Mouse (Mus musculus): ENCODE measurements at regions not wholly inside any gene's neighbourhood (a gene's known extent, or its start where the extent isn't known, plus 50 kb on each side); places are given as distances from the start of the nearest gene placed in this dataset.

DNA sequence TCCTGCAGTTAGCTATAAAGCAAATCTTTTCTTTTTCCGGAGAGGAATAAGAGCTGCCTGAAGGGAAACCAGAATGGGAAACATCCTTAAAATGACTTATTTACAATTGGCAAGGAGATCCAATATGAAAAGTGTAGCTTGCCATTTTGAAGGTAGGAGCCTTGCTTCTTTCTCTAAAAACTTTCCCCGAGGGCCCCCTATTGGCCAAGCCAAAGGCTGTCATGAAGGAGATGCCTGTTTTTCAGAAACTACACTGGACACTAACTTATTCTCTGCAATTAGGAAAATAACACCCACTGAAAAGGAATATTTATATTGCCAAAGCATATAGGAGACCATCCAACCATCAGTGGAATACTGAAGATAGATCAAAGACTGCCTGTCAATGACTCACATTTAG is 312.8 kb upstream of the Thrb start:
- Histone ChIP-seq H3K9ac (no peak overlapping the region), H3K36me3 (no peaks in the 10 kb centered on the region), H3K9me3 (no peaks in the 10 kb centered on the region), H3K27me3 (no peaks in the 10 kb centered on the region), H3K4me3 (no peak overlapping the region), H3K4me1 (replicated peaks) (no peaks in the 10 kb centered on the region), H3K4me2 (no peak overlapping the region), H3K27ac (replicated peaks) (no peak overlapping the region)
- ATAC-seq (ENCODE audit: low read depth), result no peak
- 58% methylated on average over 2 of the region's 2 CpGs for WGBS

DNA sequence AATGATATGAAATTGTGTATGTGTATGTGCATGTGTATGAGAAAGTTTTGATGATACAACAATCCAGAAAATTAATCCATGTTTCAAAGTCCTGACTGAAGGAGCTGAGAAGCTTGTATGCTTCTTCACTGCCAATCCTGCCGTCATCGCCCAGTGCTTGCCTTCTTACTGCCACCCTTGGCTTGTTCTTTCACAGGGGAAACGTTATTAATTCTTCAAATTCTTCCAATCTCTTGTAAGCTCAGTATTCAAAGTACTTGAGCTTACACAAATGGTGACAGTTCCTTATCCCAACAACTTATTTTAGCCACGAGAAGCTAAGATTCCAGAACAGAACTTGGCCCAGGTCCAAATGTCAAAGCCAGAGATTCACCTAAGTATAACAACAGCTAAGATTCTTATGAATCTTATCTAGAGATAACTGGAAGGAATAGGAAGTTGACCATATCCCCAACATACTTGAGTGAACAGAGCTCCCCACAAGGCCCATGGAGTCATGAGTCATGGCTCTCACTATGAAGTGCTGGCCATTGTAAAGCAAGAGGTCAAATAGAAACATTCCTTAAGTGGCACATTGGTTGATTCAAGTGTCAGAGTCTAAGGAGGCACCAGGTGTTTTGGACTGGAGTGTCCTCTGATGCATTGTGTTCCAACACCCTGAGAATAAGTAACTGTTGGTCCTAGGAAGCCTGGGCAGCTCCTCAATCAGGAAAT is 307.6 kb upstream of the Thrb start:
- no peak for ATAC-seq (ENCODE audit: low read depth)
- H3K9ac ChIP-seq, result no peak overlapping the region
- H3K4me3 ChIP-seq, result no peak overlapping the region
- H3K4me1 ChIP-seq (replicated peaks), result no peaks in the 10 kb centered on the region
- WGBS, result 87% methylated on average over 4 of the region's 4 CpGs
- no peaks in the 10 kb centered on the region for H3K36me3 ChIP-seq
- H3K27ac ChIP-seq (replicated peaks), result no peak overlapping the region
- H3K9me3 ChIP-seq, result no peaks in the 10 kb centered on the region
- no peaks in the 10 kb centered on the region for H3K27me3 ChIP-seq
- H3K4me2 ChIP-seq, result no peak overlapping the region

DNA sequence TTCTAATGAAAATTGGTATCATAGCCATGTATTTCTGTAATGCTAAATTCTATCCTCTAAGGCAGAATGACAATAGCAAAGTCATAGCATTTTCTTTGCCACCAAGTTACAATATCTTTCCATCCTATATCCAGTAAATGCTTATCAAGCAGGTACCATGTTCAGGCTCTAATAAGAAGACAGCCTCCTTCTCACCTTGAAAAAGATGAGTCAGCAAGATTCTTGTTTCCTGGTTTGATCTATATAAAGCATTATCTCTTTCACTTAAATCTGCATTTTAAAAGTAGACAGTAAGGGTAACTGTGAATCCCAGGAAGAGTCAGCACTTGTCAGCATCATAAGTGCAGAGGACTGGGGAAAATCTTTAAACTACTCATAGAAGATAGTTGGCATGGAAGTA is 298.2 kb upstream of the Thrb start:
- Histone ChIP-seq H3K4me2 (no peak overlapping the region), H3K27me3 (no peaks in the 10 kb centered on the region), H3K4me3 (no peak overlapping the region), H3K36me3 (no peaks in the 10 kb centered on the region), H3K9ac (no peak overlapping the region), H3K9me3 (no peaks in the 10 kb centered on the region), H3K27ac (replicated peaks) (no peak overlapping the region), H3K4me1 (replicated peaks) (no peaks in the 10 kb centered on the region)
- no peak for ATAC-seq (ENCODE audit: low read depth)

DNA sequence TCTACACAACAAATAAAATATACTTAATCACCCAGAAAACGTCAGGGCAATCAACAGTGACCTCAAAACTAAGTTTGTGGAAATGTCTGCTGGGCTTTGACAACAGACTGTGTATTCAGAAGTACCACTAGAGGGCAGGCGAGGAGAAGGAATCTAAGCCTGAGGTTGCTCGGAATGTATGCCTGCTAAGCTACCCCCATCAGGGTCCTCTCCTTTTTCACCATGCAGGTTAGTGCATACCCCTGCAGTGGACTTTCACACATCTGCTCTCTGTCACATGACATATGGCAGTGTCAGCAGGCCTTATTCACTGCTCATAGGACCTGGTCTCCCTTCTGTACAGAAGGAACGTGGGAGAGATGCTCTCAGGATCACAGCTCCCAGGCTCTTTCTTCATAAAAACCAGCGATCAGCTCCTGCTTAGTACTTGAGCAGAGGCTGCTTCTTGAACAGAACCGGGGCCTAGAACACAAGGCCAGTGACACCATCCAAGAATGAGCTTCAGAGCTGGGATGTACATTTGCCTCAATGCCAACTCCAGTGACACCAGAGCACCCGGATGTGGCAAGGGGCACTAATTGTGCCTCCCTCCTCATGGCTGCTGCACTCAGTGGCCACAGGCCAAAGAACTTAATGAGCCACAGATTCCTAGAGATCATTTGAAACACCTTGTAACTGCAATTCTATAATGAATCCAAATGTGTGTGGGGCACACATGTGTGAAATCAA is 257.1 kb upstream of the Thrb start:
- ATAC-seq (ENCODE audit: low read depth), result peak; percentile 82
- no peaks in the 10 kb centered on the region for H3K36me3 ChIP-seq
- H3K27me3 ChIP-seq, result no peaks in the 10 kb centered on the region
- H3K27ac ChIP-seq (replicated peaks), result no peak overlapping the region
- no peaks in the 10 kb centered on the region for H3K4me1 ChIP-seq (replicated peaks)
- no peak overlapping the region for H3K4me3 ChIP-seq
- peak overlapping the region; percentile 17; the same call in 1 of the 2 replicates for H3K9ac ChIP-seq
- H3K9me3 ChIP-seq, result no peaks in the 10 kb centered on the region
- 48% methylated on average over 7 of the region's 7 CpGs for WGBS
- no peak overlapping the region for H3K4me2 ChIP-seq

DNA sequence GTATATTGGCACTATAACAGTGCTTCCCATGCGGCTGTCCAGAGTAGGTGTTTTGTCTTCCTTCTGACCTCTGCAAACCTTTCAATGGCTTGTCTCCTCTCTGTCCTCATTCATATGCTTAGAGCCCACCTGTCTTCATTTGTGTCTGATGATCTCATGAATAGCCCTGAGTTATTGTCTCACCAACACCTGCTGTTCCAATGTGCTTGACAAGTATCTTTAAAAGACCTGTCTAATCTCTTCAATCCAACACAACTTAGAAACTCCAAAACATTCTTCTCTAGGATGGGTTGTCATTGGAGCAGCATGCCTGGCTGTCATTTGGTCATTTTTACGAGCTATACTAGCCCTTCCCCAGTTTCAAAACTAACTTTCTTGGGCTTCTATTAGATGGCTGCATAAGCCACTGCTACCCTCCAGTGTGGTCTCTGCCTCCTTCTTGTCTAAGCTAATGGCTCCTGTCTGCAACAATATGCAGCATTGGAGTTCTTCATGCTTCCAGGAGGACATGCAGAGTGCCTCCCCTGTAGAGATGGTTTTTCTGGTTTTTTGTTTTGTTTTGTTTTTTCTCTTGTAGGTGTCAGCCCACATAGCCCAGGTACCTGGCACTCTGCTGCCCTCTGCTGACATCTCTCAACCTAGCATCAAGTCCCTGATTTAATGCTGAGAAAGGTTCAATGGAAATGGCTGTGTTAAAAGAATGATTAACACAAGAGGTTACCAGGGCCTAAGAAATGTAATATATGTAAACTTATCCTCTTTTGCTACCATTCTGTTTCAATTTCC is 254.3 kb upstream of the Thrb start:
- ATAC-seq (ENCODE audit: low read depth), result peak; percentile 48
- H3K4me3 ChIP-seq, result no peak overlapping the region
- no peak overlapping the region for H3K27ac ChIP-seq (replicated peaks)
- WGBS, result 63% methylated on average over 2 of the region's 2 CpGs
- no peaks in the 10 kb centered on the region for H3K36me3 ChIP-seq
- H3K4me2 ChIP-seq, result no peak overlapping the region
- no peaks in the 10 kb centered on the region for H3K9me3 ChIP-seq
- H3K4me1 ChIP-seq (replicated peaks), result no peaks in the 10 kb centered on the region
- no peak overlapping the region for H3K9ac ChIP-seq
- H3K27me3 ChIP-seq, result no peaks in the 10 kb centered on the region

DNA sequence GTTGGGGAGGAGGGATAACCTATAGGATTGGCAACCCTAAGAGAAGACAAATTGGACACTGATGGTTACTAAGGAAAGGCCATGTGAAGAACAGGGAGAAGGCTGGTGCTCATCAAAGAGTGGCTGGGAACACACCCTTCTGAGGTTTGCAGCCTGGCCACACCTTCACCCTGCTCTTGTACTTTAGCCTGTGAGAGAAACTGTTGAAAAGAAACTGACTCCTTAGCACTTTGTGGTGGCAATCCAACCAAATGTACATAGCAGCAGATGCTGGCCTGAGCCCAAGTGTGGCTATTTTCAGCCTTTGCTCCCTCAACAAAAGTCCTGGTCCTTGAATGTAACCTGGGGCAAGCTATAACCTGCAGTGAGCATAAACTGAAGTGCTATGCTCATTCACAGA is 253.2 kb upstream of the Thrb start:
- Histone ChIP-seq H3K27me3 (no peaks in the 10 kb centered on the region), H3K4me1 (replicated peaks) (no peaks in the 10 kb centered on the region), H3K9ac (no peak overlapping the region), H3K4me2 (no peak overlapping the region), H3K9me3 (no peaks in the 10 kb centered on the region), H3K4me3 (no peak overlapping the region), H3K27ac (replicated peaks) (no peak overlapping the region), H3K36me3 (no peaks in the 10 kb centered on the region)
- ATAC-seq (ENCODE audit: low read depth), result no peak

DNA sequence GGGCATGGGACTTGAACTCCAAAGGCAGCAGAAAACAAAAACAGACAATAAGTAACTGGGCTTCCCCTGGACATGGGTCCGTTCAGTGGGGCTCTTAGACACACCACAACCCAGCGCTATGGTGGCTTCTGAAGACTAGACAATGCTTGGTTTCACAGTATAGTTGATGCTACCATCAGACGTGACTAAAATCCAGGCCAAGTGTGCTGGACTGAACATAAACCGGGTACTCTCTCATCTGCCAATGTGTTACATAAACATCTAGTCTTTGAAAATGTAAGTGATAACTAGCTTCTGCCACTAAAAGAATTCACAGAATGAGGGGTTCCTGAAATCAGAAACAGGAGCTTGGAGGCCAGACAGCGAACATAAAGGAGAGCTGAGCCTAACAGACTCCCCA is 251.7 kb upstream of the Thrb start:
- ATAC-seq (ENCODE audit: low read depth), result no peak
- H3K27ac ChIP-seq (replicated peaks), result no peak overlapping the region
- H3K4me1 ChIP-seq (replicated peaks), result no peaks in the 10 kb centered on the region
- H3K27me3 ChIP-seq, result no peaks in the 10 kb centered on the region
- WGBS, result 81% methylated on average over 5 of the region's 5 CpGs
- H3K4me3 ChIP-seq, result no peak overlapping the region
- no peaks in the 10 kb centered on the region for H3K9me3 ChIP-seq
- no peaks in the 10 kb centered on the region for H3K36me3 ChIP-seq
- no peak overlapping the region for H3K4me2 ChIP-seq
- no peak overlapping the region for H3K9ac ChIP-seq

DNA sequence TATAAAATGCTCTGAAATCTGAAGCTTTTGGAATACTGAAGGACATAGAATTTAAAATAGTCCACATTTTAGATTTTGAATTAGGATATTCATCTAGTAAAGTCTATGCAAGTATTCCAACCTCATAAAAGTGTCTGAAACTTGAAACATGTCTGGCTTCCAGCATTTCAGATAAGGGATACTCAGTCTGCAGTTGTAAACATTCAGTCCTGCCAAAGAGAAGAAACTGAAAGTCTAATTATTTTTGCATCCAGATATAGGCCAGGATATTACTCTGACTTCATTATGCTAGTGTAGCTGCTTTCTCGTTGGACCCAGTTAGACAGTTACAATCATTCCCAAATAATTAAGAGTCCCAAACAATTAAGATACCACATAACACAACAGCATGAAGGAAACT is 251.2 kb upstream of the Thrb start:
- H3K4me2 ChIP-seq, result no peak overlapping the region
- no peak overlapping the region for H3K27ac ChIP-seq (replicated peaks)
- no peaks in the 10 kb centered on the region for H3K9me3 ChIP-seq
- 70% methylated on average over 1 of the region's 1 CpGs for WGBS
- H3K27me3 ChIP-seq, result no peaks in the 10 kb centered on the region
- H3K9ac ChIP-seq, result no peak overlapping the region
- ATAC-seq (ENCODE audit: low read depth), result no peak
- no peaks in the 10 kb centered on the region for H3K4me1 ChIP-seq (replicated peaks)
- no peaks in the 10 kb centered on the region for H3K36me3 ChIP-seq
- no peak overlapping the region for H3K4me3 ChIP-seq

DNA sequence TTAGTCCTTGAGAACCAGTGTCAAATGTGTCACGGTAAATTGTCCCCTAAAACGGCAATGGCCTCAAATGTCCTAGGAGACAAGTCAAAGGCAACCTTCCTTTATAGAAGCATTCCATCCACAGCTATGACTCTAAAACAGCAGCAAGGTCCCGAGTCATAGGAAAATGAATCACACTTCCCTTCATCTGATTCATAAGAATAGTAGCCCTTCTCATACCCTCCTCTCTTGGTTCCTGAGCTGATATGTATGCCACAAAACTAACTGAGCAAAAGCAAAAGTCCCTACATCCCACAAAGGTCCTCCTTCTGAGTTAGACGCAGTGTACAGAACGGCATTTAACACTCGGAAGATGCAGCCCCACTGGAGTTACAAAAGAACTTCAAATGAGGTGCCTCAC is 250.6 kb upstream of the Thrb start:
- no peak overlapping the region for H3K9ac ChIP-seq
- WGBS, result 94% methylated on average over 6 of the region's 6 CpGs
- no peak overlapping the region for H3K4me3 ChIP-seq
- H3K9me3 ChIP-seq, result no peaks in the 10 kb centered on the region
- H3K4me2 ChIP-seq, result no peak overlapping the region
- no peaks in the 10 kb centered on the region for H3K4me1 ChIP-seq (replicated peaks)
- no peaks in the 10 kb centered on the region for H3K36me3 ChIP-seq
- ATAC-seq (ENCODE audit: low read depth), result no peak
- H3K27me3 ChIP-seq, result no peaks in the 10 kb centered on the region
- no peak overlapping the region for H3K27ac ChIP-seq (replicated peaks)

DNA sequence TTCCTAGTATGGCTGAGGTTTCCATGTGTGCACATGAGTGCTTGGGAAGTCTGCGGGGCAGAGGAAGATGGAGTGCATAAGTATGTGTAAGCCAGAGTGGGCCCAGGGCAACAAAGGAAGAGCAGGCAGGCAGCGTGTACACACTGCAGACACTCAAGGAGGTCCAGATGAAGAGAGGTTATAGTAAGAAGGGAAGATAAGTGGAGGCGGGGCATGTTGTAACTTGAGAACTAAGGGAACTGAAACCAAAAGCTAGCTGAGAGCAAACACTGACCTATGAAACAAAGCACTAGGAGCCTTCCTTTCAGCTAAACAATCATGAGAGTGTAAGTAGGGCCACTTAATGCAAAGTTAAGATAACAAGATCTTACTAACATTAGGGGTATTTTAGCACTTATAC is 249.3 kb upstream of the Thrb start:
- H3K4me1 ChIP-seq (replicated peaks), result no peaks in the 10 kb centered on the region
- WGBS, result 36% methylated on average over 3 of the region's 3 CpGs
- H3K27ac ChIP-seq (replicated peaks), result no peak overlapping the region

DNA sequence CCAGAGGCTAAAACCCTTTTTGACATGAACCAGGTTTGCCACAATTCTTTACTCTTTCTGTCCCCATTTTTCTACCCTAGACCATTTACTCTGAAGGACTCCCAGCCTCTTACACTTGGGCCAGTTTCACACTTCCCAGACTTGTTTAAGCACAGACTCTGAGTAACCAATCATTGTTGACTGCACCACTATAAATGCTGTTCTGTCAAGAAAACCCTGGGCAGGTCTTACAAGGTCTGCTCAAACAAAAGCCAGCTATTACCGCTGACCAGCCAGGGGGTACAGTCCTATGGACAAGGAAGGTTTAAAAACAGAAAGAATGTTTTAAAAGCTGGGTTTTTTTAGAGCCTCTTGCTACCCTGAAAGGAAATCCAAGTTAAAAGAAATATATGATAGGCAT is 248.8 kb upstream of the Thrb start:
- Histone ChIP-seq H3K4me3 (no peak overlapping the region), H3K4me2 (no peak overlapping the region)

More for the DNA sequence above, 249.3 kb upstream of the Thrb start:
- Histone ChIP-seq H3K27me3 (no peaks in the 10 kb centered on the region), H3K4me3 (no peak overlapping the region), H3K36me3 (no peaks in the 10 kb centered on the region), H3K9me3 (no peaks in the 10 kb centered on the region), H3K9ac (no peak overlapping the region), H3K4me2 (no peak overlapping the region)
- no peak for ATAC-seq (ENCODE audit: low read depth)

DNA sequence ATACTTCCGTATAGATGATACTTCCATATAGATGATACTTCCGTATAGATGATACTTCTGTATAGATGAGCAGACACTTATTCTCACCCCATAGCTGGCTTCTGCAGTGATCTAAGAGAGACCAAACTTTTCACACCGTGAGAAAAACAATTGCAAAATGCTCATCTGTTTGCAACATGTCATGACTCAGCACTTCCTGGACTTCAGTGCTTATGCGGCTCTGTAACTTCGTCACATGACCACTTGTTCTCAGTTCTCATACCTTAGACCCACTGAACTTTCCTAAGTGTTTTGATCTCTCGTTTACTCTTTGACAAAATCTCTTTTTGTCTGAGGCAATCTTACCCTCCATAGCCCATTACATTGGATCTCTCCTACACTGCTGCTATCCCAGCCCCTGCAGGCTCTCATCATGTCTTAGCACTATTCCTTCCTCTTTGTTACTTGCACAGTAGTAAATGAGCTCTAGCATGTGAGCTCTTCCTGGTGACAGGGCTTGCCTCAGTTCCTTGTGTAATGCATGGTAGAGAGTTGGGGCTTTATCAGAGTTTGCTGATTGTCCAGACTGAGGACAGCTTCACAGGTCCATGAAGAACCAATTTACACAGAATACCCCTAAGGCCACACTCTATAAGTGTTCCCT is 245.7 kb upstream of the Thrb start:
- 90% methylated on average over 6 of the region's 6 CpGs for WGBS
- ATAC-seq (ENCODE audit: low read depth), result no peak
- no peaks in the 10 kb centered on the region for H3K9me3 ChIP-seq
- no peak overlapping the region for H3K4me3 ChIP-seq
- no peaks in the 10 kb centered on the region for H3K27me3 ChIP-seq
- H3K4me1 ChIP-seq (replicated peaks), result no peaks in the 10 kb centered on the region
- no peak overlapping the region for H3K9ac ChIP-seq
- H3K36me3 ChIP-seq, result no peaks in the 10 kb centered on the region
- H3K4me2 ChIP-seq, result no peak overlapping the region
- H3K27ac ChIP-seq (replicated peaks), result no peak overlapping the region

More for the DNA sequence above, 248.8 kb upstream of the Thrb start:
- no peaks in the 10 kb centered on the region for H3K36me3 ChIP-seq
- H3K27me3 ChIP-seq, result no peaks in the 10 kb centered on the region
- H3K9ac ChIP-seq, result no peak overlapping the region
- no peak overlapping the region for H3K27ac ChIP-seq (replicated peaks)
- WGBS, result 22% methylated on average over 1 of the region's 1 CpGs
- H3K9me3 ChIP-seq, result no peaks in the 10 kb centered on the region
- H3K4me1 ChIP-seq (replicated peaks), result no peaks in the 10 kb centered on the region
- no peak for ATAC-seq (ENCODE audit: low read depth)
